Mouse (Mus musculus) intestine, postnatal 0 days (tissue): ENCODE data around the gene Asic4. TPM values are rescaled to one million over a fixed set of nuclear protein-coding genes. Genes with fewer than 3 reads are reported as not detected.

Source experiments
- ATAC-seq: fragments of 200-750 bp; cut with Nextera tagmentation; 2 replicates; pipeline ENCODE4 v1.8.0; 2017; ENCODE audit warnings: mild to moderate bottlenecking, moderate TSS enrichment, moderate library complexity
- H3K27ac ChIP-seq: fragments of 300-500 bp; sonication (generic); 2 replicates; pipeline ENCODE4 v1.5.1; 2014; ENCODE audit warnings: mild to moderate bottlenecking, low read depth, low read length, moderate library complexity
- H3K27me3 ChIP-seq: fragments of 300-500 bp; sonication (generic); replicated peaks from 2 replicates; pipeline ENCODE4 v1.6.1; 2014; ENCODE audit warnings: low read length, mixed read lengths; ENCODE audit not compliant: control insufficient read depth, insufficient read depth
- H3K36me3 ChIP-seq: fragments of 300-500 bp; sonication (generic); 2 replicates; pipeline ENCODE4 v1.6.1; 2014; ENCODE audit warnings: mild to moderate bottlenecking, moderate library complexity; ENCODE audit not compliant: control insufficient read depth, insufficient read depth
- H3K4me1 ChIP-seq: fragments of 300-500 bp; sonication (generic); replicated peaks from 2 replicates; pipeline ENCODE4 v1.6.1; 2014; ENCODE audit warnings: antibody characterized with exemption, low read length, mixed read lengths; ENCODE audit not compliant: control insufficient read depth, insufficient read depth
- H3K4me2 ChIP-seq: fragments of 300-500 bp; sonication (generic); replicated peaks from 2 replicates; pipeline ENCODE4 v1.6.1; 2014; ENCODE audit warnings: low read depth, mild to moderate bottlenecking, moderate library complexity
- H3K4me3 ChIP-seq: fragments of 300-500 bp; sonication (generic); 2 replicates; pipeline ENCODE4 v1.5.1; 2014; ENCODE audit warnings: low read depth, low read length
- H3K9ac ChIP-seq: fragments of 300-500 bp; sonication (generic); 2 replicates; pipeline ENCODE4 v1.6.1; 2014; ENCODE audit warnings: mild to moderate bottlenecking, low read depth, low read length
- H3K9me3 ChIP-seq: fragments of 300-500 bp; sonication (generic); 2 replicates; pipeline ENCODE4 v1.6.1; 2016; ENCODE audit warnings: mixed run types; ENCODE audit not compliant: control insufficient read depth
- CTCF ChIP-seq: sonication (generic); IDR thresholded peaks from 2 replicates; pipeline ENCODE4 v1.5.1; 2016; ENCODE audit warnings: low read depth, mild to moderate bottlenecking, control low read depth, antibody characterized with exemption, moderate library complexity
- WGBS: fragments of 180-500 bp; shearing (Covaris S2); extraction: QIAGEN DNeasy Blood & Tissue Kit; methylation state at CpG from one replicate; pipeline ENCODE4 v1.1.7; 2014; 5-methylcytosine and 5-hydroxymethylcytosine counted together
- polyA plus RNA-seq: library from polyadenylated mRNA; unstranded; fragments of >200 nt; fragmentation: Nextera tagmentation; extraction: Ambion mirVana; gene quantifications from 2 replicates; pipeline ENCODE4 v1.2.1, GENCODE M21; 2015

Asic4 gene
- polyA plus RNA-seq, 1 experiment from 2014 or later = 1.2 TPM

- no peaks in the 10 kb centered on the region for H3K36me3 ChIP-seq
- no peak overlapping the region for H3K4me3 ChIP-seq
- TF ChIP-seq CTCF = no peak
- no peak for ATAC-seq
- H3K4me1 ChIP-seq = peaks cover 8% of the 10 kb centered on the region; the same call in 1 of the 2 replicates
- 92% methylated on average over 4 of the region's 4 CpGs for WGBS
- H3K27me3 ChIP-seq = no peaks in the 10 kb centered on the region
- no peak overlapping the region for H3K9ac ChIP-seq
- no peak overlapping the region for H3K27ac ChIP-seq
- H3K4me2 ChIP-seq = no peak overlapping the region
- no peaks in the 10 kb centered on the region for H3K9me3 ChIP-seq
Observed at GRCm38 (mm10) chr1:75518427-75518826, 68.2 kb downstream of the Asic4 start.

DNA sequence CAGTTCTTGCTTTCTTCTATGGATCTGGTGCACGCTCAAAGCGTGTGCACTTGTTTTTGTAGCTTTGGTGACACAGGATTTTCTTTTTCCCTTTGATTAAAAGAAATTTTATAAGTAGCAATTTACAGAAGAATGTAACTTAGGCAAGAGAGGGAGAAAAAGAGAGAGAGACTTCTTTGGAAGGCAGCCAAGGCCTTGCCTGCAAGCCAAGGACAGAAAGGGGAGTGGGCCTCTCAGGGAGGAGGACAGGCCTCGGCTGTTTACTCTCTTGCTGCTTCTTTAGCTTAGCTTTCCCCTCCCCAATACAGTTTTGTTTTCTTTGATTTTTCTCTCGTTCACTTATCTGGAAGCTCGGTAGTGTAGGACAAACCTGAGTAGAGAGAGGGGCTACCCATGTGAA, 69.3 kb downstream of the Asic4 start:
- no peak overlapping the region for H3K9ac ChIP-seq
- H3K27me3 ChIP-seq = no peaks in the 10 kb centered on the region
- H3K9me3 ChIP-seq = no peaks in the 10 kb centered on the region
- H3K36me3 ChIP-seq = 0 out of 2 replicates have a peak, but pooled peaks cover under 1% of the 10 kb centered on the region
- H3K4me1 ChIP-seq = peaks cover 8% of the 10 kb centered on the region; the same call in 1 of the 2 replicates
- no peak for ATAC-seq
- no peak for TF ChIP-seq CTCF
- no peak overlapping the region for H3K4me2 ChIP-seq
- H3K27ac ChIP-seq = no peak overlapping the region
- H3K4me3 ChIP-seq = no peak overlapping the region
- 35% methylated on average over 5 of the region's 5 CpGs for WGBS

DNA sequence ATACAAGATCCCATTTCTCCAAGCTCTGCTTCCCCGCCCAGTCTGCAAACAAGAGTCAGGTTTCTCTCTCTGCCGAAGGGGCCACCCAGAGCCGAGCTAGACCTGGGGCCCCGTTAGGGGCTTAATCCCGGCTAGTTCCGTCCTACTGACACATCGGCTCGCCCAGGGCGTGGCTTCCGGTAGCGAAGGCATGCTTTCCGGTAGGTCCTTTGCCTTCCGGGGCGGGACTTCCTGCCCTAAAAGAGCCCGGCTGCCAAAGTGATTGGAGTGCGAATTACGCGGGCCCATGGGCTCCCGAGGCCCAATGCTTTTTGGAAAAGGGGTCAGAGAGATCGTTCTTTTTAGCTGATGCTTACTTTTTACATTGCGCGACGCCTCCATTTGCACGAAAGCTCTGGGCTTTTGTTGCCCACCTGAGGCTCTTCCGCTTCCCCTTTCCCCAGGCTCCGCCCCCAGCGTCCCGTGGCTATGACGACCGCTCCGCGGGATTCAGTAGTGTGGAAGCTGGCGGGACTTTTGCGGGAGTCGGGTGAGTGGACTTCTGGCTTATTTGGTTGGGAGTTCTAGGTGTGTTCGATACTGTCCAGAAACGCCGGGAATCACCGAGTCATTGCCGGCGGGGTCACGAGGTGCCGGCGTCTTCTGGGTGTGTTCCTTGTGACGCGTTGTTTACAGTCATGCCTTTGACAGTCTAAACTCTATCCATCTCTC, 71.2 kb downstream of the Asic4 start, which contains the start of gene Stk11ip:
Stk11ip (plus strand) TSS at position 209 of the 711 bp plus-strand sequence.
- H3K4me3 ChIP-seq = peak within 1 kb of the TSS; percentile 58
- H3K36me3 ChIP-seq = peaks cover 19% of the 10 kb centered on the region; the same call in 1 of the 2 replicates
- peaks cover 8% of the 10 kb centered on the region; the same call in 1 of the 2 replicates for H3K4me1 ChIP-seq
- peak within 1 kb of the TSS; percentile 61 for H3K9ac ChIP-seq
- peak within 1 kb of the TSS; percentile 91 for H3K27ac ChIP-seq
- H3K4me2 ChIP-seq = peak within 1 kb of the TSS; percentile 70
- no peaks in the 10 kb centered on the region for H3K9me3 ChIP-seq
- TF ChIP-seq CTCF = no peak
- under 1% methylated on average over 46 of the region's 46 CpGs for WGBS
- ATAC-seq = peak; percentile 98
- H3K27me3 ChIP-seq = no peaks in the 10 kb centered on the region

Other genes with a start within 250 kb of the Asic4 start
- 3.6 and 3.7 TPM in 2 replicates for gene Glb1l, start 239.6 kb upstream of the Asic4 start, polyA plus RNA-seq
- 50.5 and 54.4 TPM in 2 replicates for gene Stk16, start 239.6 kb upstream of the Asic4 start, polyA plus RNA-seq
- gene Tuba4a, start 230.6 kb upstream of the Asic4 start, polyA plus RNA-seq = 113 and 119 TPM in 2 replicates
- not detected in 2 replicates for gene A630095N17Rik, start 218.3 kb upstream of the Asic4 start, polyA plus RNA-seq
- 10.9 and 11.4 TPM in 2 replicates for gene Dnajb2, start 214.0 kb upstream of the Asic4 start, polyA plus RNA-seq
- 3.0 TPM in 2 replicates for gene Ptprn, start 185.9 kb upstream of the Asic4 start, polyA plus RNA-seq
- gene Resp18, start 172.0 kb upstream of the Asic4 start, polyA plus RNA-seq = 12.9 and 15.9 TPM in 2 replicates
- gene Dnpep, start 132.4 kb upstream of the Asic4 start, polyA plus RNA-seq = 125 and 130 TPM in 2 replicates
- gene Des, start 90.1 kb upstream of the Asic4 start, polyA plus RNA-seq = 233 and 254 TPM in 2 replicates
- 20.1 and 21.3 TPM in 2 replicates for gene Speg, start 75.1 kb upstream of the Asic4 start, polyA plus RNA-seq
- gene Gmppa, start 14.5 kb upstream of the Asic4 start, polyA plus RNA-seq = 121 and 124 TPM in 2 replicates
- gene Chpf, start 28.9 kb downstream of the Asic4 start, polyA plus RNA-seq = 21.8 and 22.3 TPM in 2 replicates
- 1.3 and 1.6 TPM in 2 replicates for gene Tmem198, start 29.1 kb downstream of the Asic4 start, polyA plus RNA-seq
- gene Obsl1, start 56.0 kb downstream of the Asic4 start, polyA plus RNA-seq = 17.1 and 17.6 TPM in 2 replicates
- gene Inha, start 56.6 kb downstream of the Asic4 start, polyA plus RNA-seq = 3.2 and 3.3 TPM in 2 replicates
- 9.7 and 11.2 TPM in 2 replicates for gene Stk11ip, start 71.1 kb downstream of the Asic4 start, polyA plus RNA-seq
- 4.0 and 6.2 TPM in 2 replicates for gene Slc4a3, start 95.8 kb downstream of the Asic4 start, polyA plus RNA-seq